In genomic region chr17:34305380-34306030, GRCm38 (mm10) we compare ENCODE assay signal across 8 mouse cellular contexts. TPM values are rescaled to one million over a fixed set of nuclear protein-coding genes. Genes with fewer than 3 reads are reported as not detected.
DNase-seq lines count a peak whose midpoint lies in the region; ATAC-seq lines count a peak whose summit lies in the region.

Gene H2-Eb1 (plus strand): TSS chr17:34305867.

- H3K4me3 ChIP-seq in heart, embryonic 15.5 days: no peak within 1 kb of the TSS
- no peak within 1 kb of the TSS for H3K4me3 ChIP-seq in liver, embryonic 11.5 days (ENCODE audit: low read depth, low read length)
- H3K4me3 ChIP-seq in stomach, embryonic 14.5 days (ENCODE audit: low read depth, low read length): no peak within 1 kb of the TSS

- H3K27ac ChIP-seq in heart, embryonic 15.5 days: no peak within 1 kb of the TSS
- no peak within 1 kb of the TSS for H3K27ac ChIP-seq in liver, embryonic 11.5 days (ENCODE audit: low read depth, low read length)
- H3K27ac ChIP-seq in stomach, embryonic 14.5 days (ENCODE audit: low read length): no peak within 1 kb of the TSS

- no peaks in the 10 kb centered on the region for H3K9me3 ChIP-seq in heart, embryonic 15.5 days (replicated peaks)
- no peaks in the 10 kb centered on the region for H3K9me3 ChIP-seq in liver, embryonic 11.5 days (ENCODE audit: control insufficient read depth, low read length)
- no peaks in the 10 kb centered on the region for H3K9me3 ChIP-seq in stomach, embryonic 14.5 days (ENCODE audit: control insufficient read depth, low read depth, low read length)

- H3K27me3 ChIP-seq in heart, embryonic 15.5 days: 0 out of 2 replicates have a peak, but pooled peaks cover 4% of the 10 kb centered on the region
- no peaks in the 10 kb centered on the region; the same call in 1 of the 2 replicates for H3K27me3 ChIP-seq in liver, embryonic 11.5 days (replicated peaks; ENCODE audit: control insufficient read depth, insufficient read depth, low read length)
- H3K27me3 ChIP-seq in stomach, embryonic 14.5 days (ENCODE audit: control insufficient read depth, insufficient read depth, low read length): no peaks in the 10 kb centered on the region

- DNase-seq in urinary bladder, adult 18-20 months (ENCODE audit: low spot score in 2 of 2): peak; percentile 63 to 79
- no peak for DNase-seq in urinary bladder, postnatal 10 days (ENCODE audit: low spot score)
- DNase-seq in fibroblast of lung, adult 2 months (ENCODE audit: low read depth): peak; percentile 82
- DNase-seq in kidney, postnatal 10 days: peak; percentile 89
- DNase-seq in liver, embryonic 11.5 days (ENCODE audit: low spot score): no peak
- peak; percentile 89 to 96 for DNase-seq in natural killer cell, adult 2 months (ENCODE audit: low spot score in 2 of 2)

- H3K4me2 ChIP-seq in heart, embryonic 15.5 days: no peak within 1 kb of the TSS
- H3K4me2 ChIP-seq in liver, embryonic 11.5 days: no peak within 1 kb of the TSS
- no peak within 1 kb of the TSS for H3K4me2 ChIP-seq in stomach, embryonic 14.5 days (replicated peaks; ENCODE audit: low read depth, low read length)

- H3K9ac ChIP-seq in heart, embryonic 15.5 days: no peak within 1 kb of the TSS
- H3K9ac ChIP-seq in liver, embryonic 11.5 days (ENCODE audit: low read depth, low read length): no peak within 1 kb of the TSS
- H3K9ac ChIP-seq in stomach, embryonic 14.5 days (replicated peaks; ENCODE audit: low read depth, low read length): no peak within 1 kb of the TSS

- peaks cover 7% of the 10 kb centered on the region for H3K4me1 ChIP-seq in heart, embryonic 15.5 days (replicated peaks)
- no peaks in the 10 kb centered on the region for H3K4me1 ChIP-seq in liver, embryonic 11.5 days (replicated peaks; ENCODE audit: control insufficient read depth, insufficient read depth, low read length)
- H3K4me1 ChIP-seq in stomach, embryonic 14.5 days (ENCODE audit: control insufficient read depth, insufficient read depth, low read length): no peaks in the 10 kb centered on the region

- peak; percentile 72 for ATAC-seq in heart, embryonic 15.5 days (replicated peaks; ENCODE audit: insufficient number of reproducible peaks, insufficient read depth, low FRiP score, low read depth)
- ATAC-seq in liver, embryonic 11.5 days (replicated peaks; ENCODE audit: low FRiP score): peak; percentile 51; the same call in 1 of the 2 replicates
- peak; percentile 84 for ATAC-seq in stomach, embryonic 14.5 days (ENCODE audit: insufficient number of reproducible peaks, insufficient read depth, low FRiP score, low read depth)

- no peaks in the 10 kb centered on the region for H3K36me3 ChIP-seq in heart, embryonic 15.5 days
- no peaks in the 10 kb centered on the region for H3K36me3 ChIP-seq in liver, embryonic 11.5 days (ENCODE audit: control insufficient read depth, insufficient read depth, low read length)
- H3K36me3 ChIP-seq in stomach, embryonic 14.5 days (ENCODE audit: control insufficient read depth, insufficient read depth, low read length): no peaks in the 10 kb centered on the region

RNA-seq across cellular contexts. Expression of gene H2-Eb1, which starts in this region (rescaled TPM):
- polyA plus RNA-seq in heart, embryonic 15.5 days (2015; fragmentation: Nextera tagmentation; extraction: Ambion mirVana): 5.6 and 28.9 TPM in 2 replicates
- polyA plus RNA-seq in liver, embryonic 11.5 days (2014; fragmentation: Nextera tagmentation; extraction: Ambion mirVana): 0.23 and 0.63 TPM in 2 replicates
- 2.8 and 2.9 TPM in 2 replicates for polyA plus RNA-seq in stomach, embryonic 14.5 days (2014; fragmentation: Nextera tagmentation; extraction: Ambion mirVana)

Comparison
In these comparisons a context has a peak if more than half of its experiments do, and no peak if none do; other contexts are left out.
1. DNase-seq: peak in urinary bladder, adult 18-20 months (2 of 2), fibroblast of lung, adult 2 months (single experiment), kidney, postnatal 10 days (single experiment) and natural killer cell, adult 2 months (2 of 2); none in urinary bladder, postnatal 10 days (single experiment) and liver, embryonic 11.5 days (single experiment).
2. Peak in ATAC-seq in liver, embryonic 11.5 days; RNA of the gene not detected or under 1 TPM.
3. Peak in every context shown above with its lines, with median percentiles within 50 percentile points of each other: ATAC-seq.